Mouse (Mus musculus): ENCODE results near the gene Lgals1. TPM values are rescaled to one million over a fixed set of nuclear protein-coding genes. Genes with fewer than 3 reads are reported as not detected.

Gene Lgals1
- total and polyA plus RNA-seq, 2 experiments from 2014 or later: 46.2 to 76.8 TPM

DNA sequence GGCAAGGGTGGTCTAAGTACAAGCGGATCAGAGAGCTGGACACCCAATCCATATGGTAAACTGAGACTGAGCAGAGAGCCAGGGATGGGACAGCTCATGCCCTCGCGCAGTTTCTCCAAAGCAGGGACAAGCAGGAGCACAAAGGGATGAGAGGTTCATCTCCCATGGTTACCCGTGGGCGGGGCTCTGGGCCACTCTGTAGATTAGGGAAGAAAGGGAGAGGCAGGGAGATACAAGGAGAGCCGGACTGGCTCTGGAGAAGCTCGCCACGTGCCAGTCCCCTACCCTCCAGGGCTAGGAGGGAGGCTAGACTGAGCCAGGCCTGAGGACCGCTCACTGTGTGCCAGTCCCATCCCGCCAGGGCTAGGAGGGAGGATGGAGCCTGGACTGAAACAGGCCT is 10.8 kb downstream of the Lgals1 start:
- ATAC-seq (ENCODE audit: low FRiP score) (no peak), DNase-seq (ENCODE audit: low spot score) (no peak)
- no peak for TF ChIP-seq CTCF (IDR thresholded peaks at IDR 0.05)
- H3K36me3 ChIP-seq (ENCODE audit: insufficient read depth, low read length): peaks cover 31% of the 10 kb centered on the region
- no peak overlapping the region for H3K9ac ChIP-seq (replicated peaks; ENCODE audit: low read length, poor library complexity, severe bottlenecking)
- H3K27ac ChIP-seq (ENCODE audit: low read depth, low read length): no peak overlapping the region
- no peak overlapping the region for H3K4me3 ChIP-seq (ENCODE audit: low read depth, low read length)
- no peak overlapping the region for H3K4me2 ChIP-seq (ENCODE audit: low read depth, low read length, poor library complexity, severe bottlenecking)
- WGBS: 80% methylated on average over 10 of the region's 10 CpGs
- no peaks in the 10 kb centered on the region for H3K9me3 ChIP-seq (ENCODE audit: low read length)
- H3K4me1 ChIP-seq (ENCODE audit: insufficient read depth, low read length): peaks cover 4% of the 10 kb centered on the region; the same call in 1 of the 2 replicates
- no peaks in the 10 kb centered on the region for H3K27me3 ChIP-seq (ENCODE audit: insufficient read depth, low read length)

DNA sequence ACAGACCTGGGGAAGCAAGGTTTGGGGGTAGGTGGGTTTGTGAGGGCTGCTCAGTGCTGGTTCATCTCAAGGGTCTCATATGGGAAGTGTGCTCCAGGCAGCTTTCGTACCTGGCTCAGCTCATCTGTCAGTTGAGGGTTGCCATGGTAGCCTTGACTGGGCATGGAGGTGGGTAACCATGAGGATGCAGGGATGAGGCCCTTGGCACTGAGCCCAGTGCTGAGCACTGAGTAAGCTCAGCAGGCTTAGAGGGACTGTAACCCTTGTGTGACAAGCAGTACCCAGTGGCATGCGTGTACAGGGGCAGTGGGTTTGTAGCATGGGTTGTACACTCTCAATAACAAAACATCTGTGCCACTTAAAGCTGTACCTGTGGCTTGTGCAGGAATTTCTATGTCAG is 11.4 kb downstream of the Lgals1 start:
- DNase-seq (ENCODE audit: low spot score) (peak; percentile 40), ATAC-seq (ENCODE audit: low FRiP score) (no peak)
- H3K27me3 ChIP-seq (ENCODE audit: insufficient read depth, low read length): no peaks in the 10 kb centered on the region
- H3K27ac ChIP-seq (ENCODE audit: low read depth, low read length): no peak overlapping the region
- H3K4me3 ChIP-seq (ENCODE audit: low read depth, low read length): no peak overlapping the region
- H3K4me1 ChIP-seq (ENCODE audit: insufficient read depth, low read length): peaks cover 4% of the 10 kb centered on the region; the same call in 1 of the 2 replicates
- 73% methylated on average over 2 of the region's 2 CpGs for WGBS
- H3K36me3 ChIP-seq (ENCODE audit: insufficient read depth, low read length): peaks cover 31% of the 10 kb centered on the region
- no peak for TF ChIP-seq CTCF (IDR thresholded peaks at IDR 0.05)
- no peak overlapping the region for H3K4me2 ChIP-seq (ENCODE audit: low read depth, low read length, poor library complexity, severe bottlenecking)
- no peak overlapping the region for H3K9ac ChIP-seq (replicated peaks; ENCODE audit: low read length, poor library complexity, severe bottlenecking)
- no peaks in the 10 kb centered on the region for H3K9me3 ChIP-seq (ENCODE audit: low read length)

DNA sequence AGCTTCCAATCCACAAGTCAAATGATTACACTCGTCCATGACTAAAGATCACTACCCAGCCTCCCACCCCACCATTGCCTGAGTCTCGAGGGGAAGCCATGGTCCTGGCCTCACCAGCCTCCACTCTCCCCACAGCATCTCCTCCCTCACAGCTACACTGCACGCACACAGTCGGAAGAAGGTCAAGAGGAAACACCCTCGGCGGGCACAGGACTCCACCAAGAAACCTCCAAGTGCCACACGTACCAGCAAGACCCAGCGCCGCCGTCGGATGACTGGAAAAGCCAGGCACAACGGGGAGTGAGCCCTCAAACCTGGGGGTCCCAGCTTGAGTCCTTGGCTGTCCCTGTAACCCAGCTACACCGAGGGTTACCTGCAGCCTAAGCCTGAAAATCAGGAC is 13.8 kb downstream of the Lgals1 start:
- TF ChIP-seq CTCF (IDR thresholded peaks at IDR 0.05): no peak
- DNase-seq (ENCODE audit: low spot score) (no peak), ATAC-seq (ENCODE audit: low FRiP score) (no peak)
- H3K27me3 ChIP-seq (ENCODE audit: insufficient read depth, low read length): no peaks in the 10 kb centered on the region
- WGBS: 94% methylated on average over 13 of the region's 13 CpGs
- no peak overlapping the region for H3K4me3 ChIP-seq (ENCODE audit: low read depth, low read length)
- H3K4me1 ChIP-seq (ENCODE audit: insufficient read depth, low read length): peaks cover 4% of the 10 kb centered on the region; the same call in 1 of the 2 replicates
- no peak overlapping the region for H3K4me2 ChIP-seq (ENCODE audit: low read depth, low read length, poor library complexity, severe bottlenecking)
- H3K9ac ChIP-seq (replicated peaks; ENCODE audit: low read length, poor library complexity, severe bottlenecking): no peak overlapping the region
- no peaks in the 10 kb centered on the region for H3K9me3 ChIP-seq (ENCODE audit: low read length)
- no peak overlapping the region for H3K27ac ChIP-seq (ENCODE audit: low read depth, low read length)
- peaks cover 31% of the 10 kb centered on the region for H3K36me3 ChIP-seq (ENCODE audit: insufficient read depth, low read length)

DNA sequence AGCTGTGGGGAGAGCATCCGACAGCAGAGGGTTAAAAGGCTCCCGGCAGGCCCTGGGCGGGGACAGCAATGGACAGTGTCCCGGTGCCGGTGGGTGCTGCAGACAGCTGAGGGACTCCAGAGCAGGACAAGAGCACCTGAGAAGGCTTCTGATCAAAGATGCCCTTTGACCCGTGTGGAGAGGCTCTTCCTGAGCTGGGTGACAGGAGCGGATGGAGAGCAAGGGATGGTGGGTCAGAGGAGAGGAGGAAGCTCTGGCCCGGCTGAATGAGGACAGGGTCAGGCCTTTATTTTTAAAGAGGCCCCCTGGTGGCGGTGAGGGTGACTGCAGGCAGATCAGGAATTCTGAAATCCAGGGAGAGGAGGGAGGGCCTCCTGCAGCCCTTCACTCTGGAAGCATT is 16.1 kb downstream of the Lgals1 start:
- Histone ChIP-seq H3K4me2 (ENCODE audit: low read depth, low read length, poor library complexity, severe bottlenecking) (peak overlapping the region; percentile 39; the same call in 1 of the 2 replicates), H3K4me3 (ENCODE audit: low read depth, low read length) (no peak overlapping the region), H3K9me3 (ENCODE audit: low read length) (no peaks in the 10 kb centered on the region), H3K27ac (ENCODE audit: low read depth, low read length) (peak overlapping the region; percentile 18; the same call in 1 of the 2 replicates), H3K27me3 (ENCODE audit: insufficient read depth, low read length) (no peaks in the 10 kb centered on the region), H3K9ac (replicated peaks; ENCODE audit: low read length, poor library complexity, severe bottlenecking) (no peak overlapping the region), H3K36me3 (ENCODE audit: insufficient read depth, low read length) (peaks cover 26% of the 10 kb centered on the region), H3K4me1 (ENCODE audit: insufficient read depth, low read length) (no peaks in the 10 kb centered on the region)
- 2% methylated on average over 9 of the region's 9 CpGs for WGBS
- ATAC-seq (ENCODE audit: low FRiP score): peak; percentile 63
- peak; percentile 87 for TF ChIP-seq CTCF (IDR thresholded peaks at IDR 0.05)
- peak; percentile 79 for DNase-seq (ENCODE audit: low spot score)

DNA sequence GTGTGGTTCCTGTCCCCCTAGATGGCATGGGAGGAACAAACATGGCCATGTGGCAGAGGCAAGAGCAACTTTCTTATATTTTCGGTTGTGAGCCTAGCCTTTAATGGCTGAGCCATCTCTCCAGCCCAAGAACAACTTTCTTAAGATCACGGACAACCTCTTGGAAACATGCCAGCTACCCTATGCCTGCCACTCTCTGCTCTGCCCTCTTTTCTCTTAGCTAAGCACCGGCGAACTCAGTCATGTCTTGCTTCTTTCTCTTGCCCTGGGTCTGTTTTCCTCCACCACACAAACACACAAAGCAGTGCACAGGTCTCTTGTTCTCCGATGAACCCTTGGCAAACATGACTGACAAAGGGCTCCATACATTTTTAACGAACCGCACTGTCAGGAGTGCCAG is 19.7 kb downstream of the Lgals1 start:
- DNase-seq (ENCODE audit: low spot score) (no peak), ATAC-seq (ENCODE audit: low FRiP score) (no peak)
- H3K4me1 ChIP-seq (ENCODE audit: insufficient read depth, low read length): peaks cover 12% of the 10 kb centered on the region; the same call in 1 of the 2 replicates
- peaks cover under 1% of the 10 kb centered on the region for H3K36me3 ChIP-seq (ENCODE audit: insufficient read depth, low read length)
- TF ChIP-seq CTCF (IDR thresholded peaks at IDR 0.05): no peak
- 68% methylated on average over 7 of the region's 7 CpGs for WGBS
- H3K9me3 ChIP-seq (ENCODE audit: low read length): no peaks in the 10 kb centered on the region
- no peak overlapping the region for H3K27ac ChIP-seq (ENCODE audit: low read depth, low read length)
- no peak overlapping the region for H3K9ac ChIP-seq (replicated peaks; ENCODE audit: low read length, poor library complexity, severe bottlenecking)
- H3K4me3 ChIP-seq (ENCODE audit: low read depth, low read length): no peak overlapping the region
- H3K4me2 ChIP-seq (ENCODE audit: low read depth, low read length, poor library complexity, severe bottlenecking): no peak overlapping the region
- no peaks in the 10 kb centered on the region for H3K27me3 ChIP-seq (ENCODE audit: insufficient read depth, low read length)

GRCm38 (mm10) chr15:78947657-78948056 is 21.1 kb downstream of the Lgals1 start, which contains the start of gene Triobp:
TSS of gene Triobp (plus strand) at chr15:78947724.
- DNase-seq (ENCODE audit: low spot score): peak; percentile 96
- Histone ChIP-seq H3K9ac (replicated peaks; ENCODE audit: low read length, poor library complexity, severe bottlenecking) (peak within 1 kb of the TSS; percentile 78), H3K27me3 (ENCODE audit: insufficient read depth, low read length) (no peaks in the 10 kb centered on the region), H3K36me3 (ENCODE audit: insufficient read depth, low read length) (0 out of 2 replicates have a peak, but pooled peaks cover 6% of the 10 kb centered on the region), H3K4me2 (ENCODE audit: low read depth, low read length, poor library complexity, severe bottlenecking) (peak within 1 kb of the TSS; percentile 68), H3K4me3 (ENCODE audit: low read depth, low read length) (peak within 1 kb of the TSS; percentile 63), H3K9me3 (ENCODE audit: low read length) (no peaks in the 10 kb centered on the region), H3K27ac (ENCODE audit: low read depth, low read length) (peak within 1 kb of the TSS; percentile 77), H3K4me1 (ENCODE audit: insufficient read depth, low read length) (peaks cover 12% of the 10 kb centered on the region; the same call in 1 of the 2 replicates)
- no peak for TF ChIP-seq CTCF (IDR thresholded peaks at IDR 0.05)
- under 1% methylated on average over 24 of the region's 24 CpGs for WGBS
- peak; percentile 93 for ATAC-seq (ENCODE audit: low FRiP score)

All from midbrain, postnatal 0 days (tissue).